ENCODE assay signal across 13 mouse cellular contexts in the genomic region with DNA sequence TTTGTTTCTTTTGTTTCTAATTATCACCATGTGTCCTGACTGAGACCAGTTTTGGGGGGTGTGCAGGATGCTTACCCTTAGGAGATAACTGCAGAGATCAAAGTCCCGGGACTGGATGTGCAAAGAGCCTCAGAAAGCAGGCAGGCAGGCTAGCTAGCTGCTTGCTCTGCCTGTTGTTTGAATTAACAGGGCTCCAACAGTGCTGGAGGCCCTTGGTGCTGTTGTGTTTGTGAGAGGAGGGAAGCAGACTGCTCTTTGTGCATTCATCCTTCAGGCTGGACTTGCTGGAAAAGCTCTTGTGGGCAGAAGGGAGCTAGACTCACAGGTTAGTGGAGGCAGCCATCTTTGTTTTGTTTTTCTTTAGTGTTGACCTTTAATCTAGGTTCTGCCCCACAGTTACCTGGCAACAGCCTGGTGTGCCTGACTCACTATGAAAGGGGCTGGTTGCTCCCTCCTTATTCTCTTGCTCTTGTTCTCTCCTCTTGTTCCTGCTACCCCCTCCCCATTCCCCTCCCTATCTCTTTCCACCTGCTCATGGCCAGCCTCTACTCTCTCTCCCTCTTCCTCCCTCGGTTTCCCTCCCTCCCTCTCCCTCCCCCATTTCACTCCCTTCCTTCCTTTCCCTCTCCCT.
DNase-seq lines count a peak whose midpoint lies in the region; ATAC-seq and TF ChIP-seq lines count a peak whose summit lies in the region.
"Had no signal": no experiment of that assay in that cellular context is flagged by ENCODE, and none has a peak within 500 bp of the region (broad histone marks: within the 10 kb centered on the region; RNA-seq: fewer than 3 reads in every experiment).

No protein-coding gene starts in this region.

- H3K4me1 ChIP-seq in ES-Bruce4 (ENCODE audit: control insufficient read depth, insufficient read depth, low read length), result peaks cover 6% of the 10 kb centered on the region
- peaks cover 32% of the 10 kb centered on the region for H3K4me1 ChIP-seq in hindbrain, embryonic 13.5 days (replicated peaks)
- peaks cover 31% of the 10 kb centered on the region for H3K4me1 ChIP-seq in midbrain, embryonic 13.5 days (replicated peaks)

- TF ChIP-seq CTCF in ES-Bruce4 (IDR thresholded peaks at IDR 0.05; ENCODE audit: low read depth, low read length), result no peak

- no peak overlapping the region for H3K4me3 ChIP-seq in ES-Bruce4 (ENCODE audit: low read depth, low read length)
- no peak overlapping the region for H3K4me3 ChIP-seq in hindbrain, embryonic 13.5 days
- H3K4me3 ChIP-seq in midbrain, embryonic 13.5 days (replicated peaks), result no peak overlapping the region

- intact Hi-C loops in left cerebral cortex, postnatal 14 days (cut with DNase I), result no loop called here

- H3K9me3 ChIP-seq in ES-Bruce4 (replicated peaks; ENCODE audit: control insufficient read depth, insufficient read depth, low read length, poor library complexity, severe bottlenecking), result no peaks in the 10 kb centered on the region
- H3K9me3 ChIP-seq in hindbrain, embryonic 13.5 days, result no peaks in the 10 kb centered on the region
- H3K9me3 ChIP-seq in midbrain, embryonic 13.5 days, result no peaks in the 10 kb centered on the region

- H3K36me3 ChIP-seq in ES-Bruce4 (ENCODE audit: control insufficient read depth, insufficient read depth, low read length, poor library complexity, severe bottlenecking), result no peaks in the 10 kb centered on the region
- H3K36me3 ChIP-seq in hindbrain, embryonic 13.5 days, result no peaks in the 10 kb centered on the region
- no peaks in the 10 kb centered on the region for H3K36me3 ChIP-seq in midbrain, embryonic 13.5 days

- no peak overlapping the region for H3K4me2 ChIP-seq in hindbrain, embryonic 13.5 days
- H3K4me2 ChIP-seq in midbrain, embryonic 13.5 days (replicated peaks), result 0 out of 2 replicates have a peak overlapping the region, but pooled peaks have one; percentile 1

- H3K27ac ChIP-seq in ES-Bruce4 (ENCODE audit: insufficient read depth, low read length), result peak overlapping the region; percentile 47; the same call in 1 of the 2 replicates
- H3K27ac ChIP-seq in hindbrain, embryonic 13.5 days, result peak overlapping the region; percentile 73
- H3K27ac ChIP-seq in midbrain, embryonic 13.5 days, result peak overlapping the region; percentile 80
- H3K27ac ChIP-seq: macrophage had no signal

- 12% methylated on average over 2 of the region's 2 CpGs for WGBS in hindbrain, embryonic 13.5 days
- WGBS in midbrain, embryonic 13.5 days, result 9% methylated on average over 2 of the region's 2 CpGs

- no peak for TF ChIP-seq POLR2A in ES-Bruce4 (IDR thresholded peaks at IDR 0.05; ENCODE audit: insufficient read depth, low read length)

- no peaks in the 10 kb centered on the region for H3K27me3 ChIP-seq in ES-Bruce4 (ENCODE audit: control insufficient read depth, insufficient read depth, low read length, poor library complexity, severe bottlenecking)
- no peaks in the 10 kb centered on the region for H3K27me3 ChIP-seq in hindbrain, embryonic 13.5 days
- H3K27me3 ChIP-seq in midbrain, embryonic 13.5 days, result no peaks in the 10 kb centered on the region
- H3K27me3 ChIP-seq: CH12.LX had no signal

- peak; percentile 35 for DNase-seq in embryo, embryonic 10 days (ENCODE audit: low spot score)
- DNase-seq in cerebellum, postnatal 10 days, result no peak
- DNase-seq in c-Kit-positive CD71-positive TER-119-positive erythroid progenitor cells, embryonic 14.5 days (ENCODE audit: low spot score), result no peak
- DNase-seq in right cerebral cortex, postnatal 36 days (ENCODE audit: low spot score in 2 of 2), result no peak
- no peak for DNase-seq in left cerebral cortex, postnatal 14 days (ENCODE audit: low spot score in 2 of 2)
- DNase-seq: cerebellum, postnatal 14 days; kidney, postnatal 10 days; left cerebral cortex, postnatal 4 days had no signal

- no peak overlapping the region for H3K9ac ChIP-seq in ES-Bruce4 (ENCODE audit: low read depth, poor library complexity, severe bottlenecking)
- H3K9ac ChIP-seq in hindbrain, embryonic 13.5 days, result no peak overlapping the region; the same call in 1 of the 2 replicates
- H3K9ac ChIP-seq in midbrain, embryonic 13.5 days (replicated peaks), result 0 out of 2 replicates have a peak overlapping the region, but pooled peaks have one; percentile 23

- TF ChIP-seq EP300 in ES-Bruce4 (IDR thresholded peaks at IDR 0.05; ENCODE audit: insufficient read depth, low read depth, low read length), result 0 out of 2 replicates have a peak, but pooled peaks have one; percentile 8

- peak; percentile 33 for ATAC-seq in hindbrain, embryonic 13.5 days (ENCODE audit: low FRiP score)
- peak; percentile 82 for ATAC-seq in midbrain, embryonic 13.5 days
